Mouse (Mus musculus) megakaryocyte-erythroid progenitor cell, adult 5 weeks (primary cell): ENCODE data around the gene Slc25a15. TPM values are rescaled to one million over a fixed set of nuclear protein-coding genes. Genes with fewer than 3 reads are reported as not detected.

Experiments used
- polyA plus RNA-seq: library from polyadenylated mRNA; stranded (reverse); fragments of >175 nt; gene quantifications from 2 replicates; pipeline ENCODE4 v1.2.3, GENCODE M21; 2012

Slc25a15 gene
- 5.7 and 6.8 TPM in 2 replicates for polyA plus RNA-seq

GRCm38 (mm10) chr8:22398142-22398951 lies at the start of gene Slc25a15:
Gene Slc25a15, minus strand, starts transcription at chr8:22398597.

GRCm38 (mm10) chr8:22411282-22411702 lies 12.9 kb upstream of the Slc25a15 start, which contains the start of gene Mrps31:
Gene Mrps31, plus strand, starts transcription at chr8:22411361.

Other genes with a start within 250 kb of the Slc25a15 start
- gene Nek3, start 232.2 kb downstream of the Slc25a15 start, polyA plus RNA-seq: 1.2 and 1.5 TPM in 2 replicates
- 6.6 and 8.3 TPM in 2 replicates for gene Ckap2, start 212.8 kb downstream of the Slc25a15 start, polyA plus RNA-seq
- 13.1 and 14.8 TPM in 2 replicates for gene Vps36, start 205.8 kb downstream of the Slc25a15 start, polyA plus RNA-seq
- 1.2 and 1.5 TPM in 2 replicates for gene Thsd1, start 171.3 kb downstream of the Slc25a15 start, polyA plus RNA-seq
- gene Tpte, start 115.2 kb downstream of the Slc25a15 start, polyA plus RNA-seq: not detected in 2 replicates
- 1.1 and 1.3 TPM in 2 replicates for gene Mrps31, start 12.8 kb upstream of the Slc25a15 start, polyA plus RNA-seq